28 mouse cellular contexts compared by ENCODE assay signal in the genomic region with DNA sequence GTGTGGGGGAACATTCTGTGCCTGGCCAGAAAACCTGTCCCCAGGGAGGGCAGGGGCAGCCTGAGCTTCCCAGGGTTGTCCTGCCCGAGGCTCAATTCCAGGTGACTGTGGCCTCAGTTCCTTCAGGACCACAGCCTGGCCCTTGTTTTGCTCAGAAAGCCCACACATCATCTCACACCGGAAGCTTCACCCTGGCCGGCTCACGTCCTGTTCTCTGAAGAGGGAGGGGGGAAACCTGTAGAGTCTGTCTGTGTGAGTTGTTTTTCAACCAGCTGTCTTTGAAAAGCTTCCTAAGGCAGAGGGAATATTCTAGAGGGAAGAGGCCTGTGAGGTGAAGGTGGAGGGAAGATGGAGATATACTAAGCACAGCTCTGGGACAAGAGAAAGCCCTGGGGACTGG. TPM values are rescaled to one million over a fixed set of nuclear protein-coding genes. Genes with fewer than 3 reads are reported as not detected.
DNase-seq lines count a peak whose midpoint lies in the region; ATAC-seq and TF ChIP-seq lines count a peak whose summit lies in the region.
"Had no signal": no experiment of that assay in that cellular context is flagged by ENCODE, and none has a peak within 500 bp of the region (broad histone marks: within the 10 kb centered on the region; RNA-seq: fewer than 3 reads in every experiment).

No protein-coding gene starts in this region.

- no peak for TF ChIP-seq CTCF in thymus, adult 2 months (IDR thresholded peaks at IDR 0.05; ENCODE audit: borderline replicate concordance, control insufficient read depth, extremely low read depth, insufficient read depth, low read length, poor library complexity)

- TF ChIP-seq POLR2A in thymus, adult 2 months (IDR thresholded peaks at IDR 0.05; ENCODE audit: control insufficient read depth, extremely low read depth, insufficient read depth, low read length, poor library complexity): no peak

- WGBS in thymus, adult 2 months: 3% methylated on average over 4 of the region's 4 CpGs

- no peaks in the 10 kb centered on the region for H3K27me3 ChIP-seq in thymus, adult 2 months (ENCODE audit: control insufficient read depth, insufficient read depth, low read length)
- H3K27me3 ChIP-seq: forebrain, embryonic 15.5 days; hindbrain, embryonic 12.5 days; intestine, embryonic 15.5 days; midbrain, embryonic 12.5 days had no signal

- peaks cover 62% of the 10 kb centered on the region for H3K4me1 ChIP-seq in thymus, adult 2 months (replicated peaks; ENCODE audit: control insufficient read depth, insufficient read depth, low read length)
- H3K4me1 ChIP-seq: embryonic facial prominence, embryonic 15.5 days; forebrain, embryonic 15.5 days; hindbrain, embryonic 12.5 days; intestine, embryonic 15.5 days; midbrain, embryonic 12.5 days; stomach, embryonic 15.5 days had no signal

- H3K27ac ChIP-seq in thymus, adult 2 months (ENCODE audit: control insufficient read depth, insufficient read depth, low read length): no peak overlapping the region
- H3K27ac ChIP-seq: embryonic facial prominence, embryonic 15.5 days; forebrain, embryonic 15.5 days; hindbrain, embryonic 12.5 days; intestine, embryonic 15.5 days; midbrain, embryonic 12.5 days; stomach, embryonic 15.5 days had no signal

- H3K4me3 ChIP-seq in thymus, adult 2 months (ENCODE audit: control insufficient read depth, insufficient read depth, low read length): no peak overlapping the region
- H3K4me3 ChIP-seq: embryonic facial prominence, embryonic 15.5 days; forebrain, embryonic 15.5 days; heart, embryonic 12.5 days; hindbrain, embryonic 12.5 days; intestine, embryonic 15.5 days; midbrain, embryonic 12.5 days; stomach, embryonic 15.5 days had no signal

- peak; percentile 58 for DNase-seq in thymus, postnatal 14 days
- DNase-seq in thymus, adult 2 months: no peak
- DNase-seq in kidney, adult 11 months: no peak
- DNase-seq in adrenal gland, postnatal 4 days (ENCODE audit: low spot score in 2 of 2): no peak
- DNase-seq in lung, postnatal 25 days (ENCODE audit: low spot score): no peak
- DNase-seq: adrenal gland, adult 8-10 months; cerebellum, adult 9-10 months; gastrocnemius, postnatal 14 days; heart, adult 18-20 months; heart, postnatal 10 days; kidney, adult 9 months; kidney, postnatal 14 days; left cerebral cortex, postnatal 4 days; liver, postnatal 0 days had no signal

- H3K36me3 ChIP-seq in thymus, adult 2 months (ENCODE audit: control insufficient read depth, insufficient read depth, low read length): no peaks in the 10 kb centered on the region
- H3K36me3 ChIP-seq: embryonic facial prominence, embryonic 15.5 days; forebrain, embryonic 15.5 days; G1E; heart, embryonic 12.5 days; hindbrain, embryonic 12.5 days; intestine, embryonic 15.5 days; midbrain, embryonic 12.5 days; stomach, embryonic 15.5 days had no signal

- peak; percentile 75 for ATAC-seq in CD4-positive, CD25-positive, alpha-beta regulatory T cell, adult 4 months
- ATAC-seq in megakaryocyte, adult 5-6 weeks (ENCODE audit: poor library complexity, severe bottlenecking): 0 out of 2 replicates have a peak, but pooled peaks have one; percentile 33
- ATAC-seq: forebrain, embryonic 15.5 days; intestine, embryonic 15.5 days; liver, postnatal 0 days; lung, postnatal 0 days; Patski had no signal

RNA-seq across cellular contexts. Expression of a gene that starts 17.7 kb away (rescaled TPM):
- polyA plus RNA-seq in thymus, adult 2 months (2012; rRNA removed): 24.6 and 34.2 TPM in 2 replicates
- 10 to 100 TPM in 1 of 2 experiments, 1 to 10 TPM in 1; 9.8 to 11.2 TPM for polyA plus RNA-seq in CD4-positive, CD25-positive, alpha-beta regulatory T cell, adult 4 months (2017; shearing (Covaris generic))
- 18.1 and 20.8 TPM in 2 replicates for total RNA-seq in megakaryocyte, adult 5-6 weeks (2015)
- 4.3 and 6.5 TPM in 2 replicates for total RNA-seq in megakaryocyte, adult 5-6 weeks (2017)
- total RNA-seq in adrenal gland, postnatal 4 days (2021): 1 to 10 TPM; 1.3 to 1.7 TPM
- total RNA-seq: layer of hippocampus, adult 18-20 months; layer of hippocampus, postnatal 14 days had no signal
- polyA plus RNA-seq: forebrain, embryonic 15.5 days; midbrain, embryonic 12.5 days had no signal
